In genomic region chr2:137757231-137758212, GRCm38 (mm10) we compare ENCODE assay signal across 10 mouse cellular contexts.
DNase-seq lines count a peak whose midpoint lies in the region; ATAC-seq and TF ChIP-seq lines count a peak whose summit lies in the region.
"Had no signal": no experiment of that assay in that cellular context is flagged by ENCODE, and none has a peak within 500 bp of the region (broad histone marks: within the 10 kb centered on the region; RNA-seq: fewer than 3 reads in every experiment).

No protein-coding gene starts in this region.

- DNase-seq in gastrocnemius, adult 2 months = peak; percentile 16
- no peak for DNase-seq in gastrocnemius, postnatal 25 days
- peak; percentile 14 for DNase-seq in embryo, embryonic 10.5 days (ENCODE audit: low spot score)
- DNase-seq in midbrain, embryonic 11.5 days (ENCODE audit: low spot score, missing footprints) = no peak
- DNase-seq in liver, postnatal 0 days = no peak
- DNase-seq in thymus, postnatal 0 days (ENCODE audit: low spot score) = no peak

- peaks cover 14% of the 10 kb centered on the region for H3K4me1 ChIP-seq in hindbrain, embryonic 15.5 days (replicated peaks)
- H3K4me1 ChIP-seq in midbrain, embryonic 11.5 days (ENCODE audit: control insufficient read depth, insufficient read depth, low read length) = peaks cover 5% of the 10 kb centered on the region
- H3K4me1 ChIP-seq in kidney, embryonic 14.5 days (ENCODE audit: control insufficient read depth, insufficient read depth, low read length) = no peaks in the 10 kb centered on the region
- H3K4me1 ChIP-seq in liver, postnatal 0 days (ENCODE audit: insufficient read depth) = no peaks in the 10 kb centered on the region
- H3K4me1 ChIP-seq: liver, embryonic 15.5 days had no signal

- no peak for TF ChIP-seq EP300 in liver, postnatal 0 days (IDR thresholded peaks at IDR 0.05; ENCODE audit: low read depth)

- H3K36me3 ChIP-seq in hindbrain, embryonic 15.5 days = no peaks in the 10 kb centered on the region
- H3K36me3 ChIP-seq in midbrain, embryonic 11.5 days (ENCODE audit: control insufficient read depth, insufficient read depth, low read length) = no peaks in the 10 kb centered on the region
- H3K36me3 ChIP-seq in kidney, embryonic 14.5 days (ENCODE audit: control insufficient read depth, insufficient read depth, low read length) = no peaks in the 10 kb centered on the region
- H3K36me3 ChIP-seq in liver, postnatal 0 days (replicated peaks; ENCODE audit: insufficient read depth, low read length) = no peaks in the 10 kb centered on the region
- H3K36me3 ChIP-seq: liver, embryonic 15.5 days; stomach, embryonic 15.5 days had no signal

- TF ChIP-seq CTCF in gastrocnemius, adult 2 months (IDR thresholded peaks at IDR 0.05) = no peak
- no peak for TF ChIP-seq CTCF in liver, postnatal 0 days (IDR thresholded peaks at IDR 0.05; ENCODE audit: low read depth)

- no peaks in the 10 kb centered on the region for H3K9me3 ChIP-seq in hindbrain, embryonic 15.5 days
- H3K9me3 ChIP-seq in midbrain, embryonic 11.5 days (ENCODE audit: control insufficient read depth, low read length) = no peaks in the 10 kb centered on the region
- H3K9me3 ChIP-seq in kidney, embryonic 14.5 days (ENCODE audit: control insufficient read depth, low read length) = no peaks in the 10 kb centered on the region
- H3K9me3 ChIP-seq in liver, postnatal 0 days (ENCODE audit: low read length) = no peaks in the 10 kb centered on the region
- H3K9me3 ChIP-seq: liver, embryonic 15.5 days; stomach, embryonic 15.5 days had no signal

- no peak overlapping the region for H3K27ac ChIP-seq in gastrocnemius, adult 2 months
- H3K27ac ChIP-seq in hindbrain, embryonic 15.5 days (replicated peaks) = no peak overlapping the region; the same call in 1 of the 2 replicates
- no peak overlapping the region for H3K27ac ChIP-seq in midbrain, embryonic 11.5 days (ENCODE audit: low read depth, low read length)
- H3K27ac ChIP-seq in kidney, embryonic 14.5 days (ENCODE audit: low read depth, low read length) = no peak overlapping the region
- no peak overlapping the region for H3K27ac ChIP-seq in liver, postnatal 0 days (ENCODE audit: low read depth)
- H3K27ac ChIP-seq: liver, embryonic 15.5 days; stomach, embryonic 15.5 days had no signal

- H3K4me2 ChIP-seq in hindbrain, embryonic 15.5 days = no peak overlapping the region; the same call in 1 of the 2 replicates
- H3K4me2 ChIP-seq in midbrain, embryonic 11.5 days = no peak overlapping the region
- no peak overlapping the region for H3K4me2 ChIP-seq in kidney, embryonic 14.5 days (replicated peaks; ENCODE audit: low read depth, low read length)
- no peak overlapping the region for H3K4me2 ChIP-seq in liver, postnatal 0 days (ENCODE audit: low read depth, low read length)
- H3K4me2 ChIP-seq: liver, embryonic 15.5 days; stomach, embryonic 15.5 days had no signal

- H3K4me3 ChIP-seq in gastrocnemius, adult 2 months = no peak overlapping the region
- no peak overlapping the region for H3K4me3 ChIP-seq in hindbrain, embryonic 15.5 days
- no peak overlapping the region for H3K4me3 ChIP-seq in midbrain, embryonic 11.5 days (ENCODE audit: low read depth, low read length)
- H3K4me3 ChIP-seq in kidney, embryonic 14.5 days (ENCODE audit: low read length) = no peak overlapping the region
- H3K4me3 ChIP-seq in liver, postnatal 0 days (ENCODE audit: low read depth, low read length) = no peak overlapping the region
- H3K4me3 ChIP-seq: liver, embryonic 15.5 days; stomach, embryonic 15.5 days had no signal

- ATAC-seq in hindbrain, embryonic 15.5 days (ENCODE audit: low FRiP score, low read depth) = peak; percentile 45; the same call in 1 of the 2 replicates
- ATAC-seq in midbrain, embryonic 11.5 days (ENCODE audit: low FRiP score) = peak; percentile 46; the same call in 1 of the 2 replicates
- no peak for ATAC-seq in kidney, embryonic 14.5 days (ENCODE audit: low FRiP score, low TSS enrichment)
- ATAC-seq in liver, postnatal 0 days = no peak

- intact Hi-C loops in gastrocnemius, adult 2 months (cut with DNase I) = no loop called here

- H3K27me3 ChIP-seq in hindbrain, embryonic 15.5 days = no peaks in the 10 kb centered on the region
- no peaks in the 10 kb centered on the region for H3K27me3 ChIP-seq in midbrain, embryonic 11.5 days (ENCODE audit: control insufficient read depth, insufficient read depth, low read length)
- no peaks in the 10 kb centered on the region for H3K27me3 ChIP-seq in kidney, embryonic 14.5 days (ENCODE audit: control insufficient read depth, insufficient read depth, low read length)
- no peaks in the 10 kb centered on the region for H3K27me3 ChIP-seq in liver, postnatal 0 days (ENCODE audit: insufficient read depth, low read length)
- H3K27me3 ChIP-seq: liver, embryonic 15.5 days; stomach, embryonic 15.5 days had no signal

- no peak overlapping the region for H3K9ac ChIP-seq in hindbrain, embryonic 15.5 days
- H3K9ac ChIP-seq in midbrain, embryonic 11.5 days (ENCODE audit: low read length) = no peak overlapping the region
- no peak overlapping the region for H3K9ac ChIP-seq in kidney, embryonic 14.5 days (ENCODE audit: low read depth, low read length)
- no peak overlapping the region for H3K9ac ChIP-seq in liver, postnatal 0 days (replicated peaks)
- H3K9ac ChIP-seq: liver, embryonic 15.5 days; stomach, embryonic 15.5 days had no signal

- WGBS in hindbrain, embryonic 15.5 days = 28% methylated on average over 13 of the region's 13 CpGs
- WGBS in midbrain, embryonic 11.5 days = 54% methylated on average over 13 of the region's 13 CpGs
- 57% methylated on average over 13 of the region's 13 CpGs for WGBS in kidney, embryonic 14.5 days
- whole genome bisulfite sequencing in liver, postnatal 0 days (ENCODE audit: insufficient replicate concordance) = 57% methylated on average over 13 of the region's 13 CpGs

Comparison
In these comparisons a context has a peak if more than half of its experiments do, and no peak if none do; other contexts are left out.
1. DNase-seq: peak in gastrocnemius, adult 2 months (single experiment) and embryo, embryonic 10.5 days (single experiment); none in gastrocnemius, postnatal 25 days (single experiment), midbrain, embryonic 11.5 days (single experiment), liver, postnatal 0 days (single experiment) and thymus, postnatal 0 days (single experiment).
2. ATAC-seq: peak in hindbrain, embryonic 15.5 days (single experiment) and midbrain, embryonic 11.5 days (single experiment); none in kidney, embryonic 14.5 days (single experiment) and liver, postnatal 0 days (single experiment).